Mouse (Mus musculus) kidney, adult 2 months (tissue): Measurements from ENCODE around the gene Gm37240.

Experiments used
- CTCF ChIP-seq: fragments of 200-500 bp; conservative IDR thresholded peaks from 2 replicates; pipeline ENCODE4 v1.5.1; 2011; ENCODE audit warnings: low read depth, mild to moderate bottlenecking, control low read depth, low read length, moderate library complexity, mixed read lengths; ENCODE audit not compliant: insufficient read depth, insufficient read length
- POLR2A ChIP-seq: fragments of 200-500 bp; IDR thresholded peaks from one replicate; pipeline ENCODE4 v1.6.1; 2011; ENCODE audit warnings: low read depth, low read length, control low read depth

DNA sequence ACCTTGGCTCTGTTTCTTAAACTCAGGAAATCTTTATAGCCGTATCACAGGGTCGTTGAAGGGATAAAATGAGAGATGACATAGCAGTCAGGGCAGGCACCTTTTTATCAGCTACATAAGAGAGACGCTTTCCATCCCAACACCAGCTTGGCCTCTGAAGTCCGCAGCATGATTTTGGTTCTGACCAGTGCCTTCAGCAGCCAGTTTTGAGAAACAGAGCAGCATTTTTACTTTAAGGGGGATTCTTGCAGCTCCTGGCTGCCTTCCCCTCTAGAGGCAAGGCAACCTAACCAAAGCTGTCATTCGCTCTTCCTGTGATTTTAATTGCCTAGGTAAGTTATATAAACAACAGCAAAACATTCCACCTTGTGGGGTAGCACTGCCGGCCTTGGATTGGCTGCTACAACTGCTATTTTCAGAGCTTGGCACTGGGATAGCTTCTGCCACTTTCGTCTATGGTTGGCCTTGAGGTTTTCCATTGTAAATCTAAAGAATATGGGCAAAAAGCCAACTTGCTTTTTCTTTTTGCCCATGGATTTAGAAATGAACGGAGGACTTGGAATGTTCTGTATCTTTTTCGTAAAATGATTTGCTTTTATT lies 674.5 kb downstream of the Gm37240 start:
- TF ChIP-seq POLR2A (no peak), CTCF (no peak)
